Mouse (Mus musculus) gastrocnemius, postnatal 10 days (tissue): Measurements from ENCODE around the gene Mpzl3. TPM values are rescaled to one million over a fixed set of nuclear protein-coding genes. Genes with fewer than 3 reads are reported as not detected.
"Not testable (repeated sequence)": the region's sequence is repeated elsewhere in the genome, so short reads cannot be mapped to it uniquely, and the experiment has no call there.

Experiments
- DNase-seq: peaks from one replicate; pipeline ENCODE4 v3.0.0; 2021; ENCODE audit warnings: mixed read lengths
- long read RNA-seq, 2 experiments: library from polyadenylated mRNA; stranded (forward); transcript quantifications; one replicate each; pipeline ENCODE4 v2.0.0; 2021
- total RNA-seq, 2 experiments: library from RNA; stranded (reverse); gene quantifications; 2 replicates each; pipeline ENCODE4 v1.2.3; 2021

The Mpzl3 gene
- total RNA-seq, result 1 to 10 TPM; 1.3 to 2.0 TPM
- long read RNA-seq, experiment 1, partial matches to known transcripts, result 0 of 1 reads
- long read RNA-seq, experiment 1, other reads (novel, unspliced or antisense), result 1 of 1 reads
- long read RNA-seq, experiment 2, partial matches to known transcripts, result 0 of 1 reads
- long read RNA-seq, experiment 2, other reads (novel, unspliced or antisense), result 0 of 1 reads

GRCm38 (mm10) chr9:45055082-45055713 lies at the start of gene Mpzl3:
Gene Mpzl3 (plus strand): TSS chr9:45055186.
- DNase-seq, result peak; percentile 84

- DNase-seq, result no peak
These were observed 47.6 kb upstream of the Mpzl3 start for GRCm38 (mm10) chr9:45007404-45007803.

DNA sequence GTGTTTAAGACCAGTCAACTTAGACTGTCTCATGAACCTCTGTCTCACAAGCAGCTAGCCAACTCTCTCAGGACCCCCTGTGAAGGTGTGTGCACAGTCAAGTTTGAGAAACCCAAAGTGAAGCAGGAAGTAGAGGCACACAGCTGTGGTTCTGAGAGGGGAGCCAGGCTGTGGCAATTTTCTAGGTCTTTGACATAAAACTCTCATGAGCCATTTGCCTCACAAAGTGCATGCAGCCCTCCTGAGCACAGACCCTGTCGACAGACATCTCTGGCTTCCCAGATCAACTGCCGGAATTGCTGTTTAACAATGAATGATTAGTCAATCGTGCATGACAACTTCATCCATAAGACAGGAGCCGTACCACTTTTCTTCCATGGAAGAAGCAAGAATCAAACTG lies 46.6 kb upstream of the Mpzl3 start:
- no peak for DNase-seq

DNA sequence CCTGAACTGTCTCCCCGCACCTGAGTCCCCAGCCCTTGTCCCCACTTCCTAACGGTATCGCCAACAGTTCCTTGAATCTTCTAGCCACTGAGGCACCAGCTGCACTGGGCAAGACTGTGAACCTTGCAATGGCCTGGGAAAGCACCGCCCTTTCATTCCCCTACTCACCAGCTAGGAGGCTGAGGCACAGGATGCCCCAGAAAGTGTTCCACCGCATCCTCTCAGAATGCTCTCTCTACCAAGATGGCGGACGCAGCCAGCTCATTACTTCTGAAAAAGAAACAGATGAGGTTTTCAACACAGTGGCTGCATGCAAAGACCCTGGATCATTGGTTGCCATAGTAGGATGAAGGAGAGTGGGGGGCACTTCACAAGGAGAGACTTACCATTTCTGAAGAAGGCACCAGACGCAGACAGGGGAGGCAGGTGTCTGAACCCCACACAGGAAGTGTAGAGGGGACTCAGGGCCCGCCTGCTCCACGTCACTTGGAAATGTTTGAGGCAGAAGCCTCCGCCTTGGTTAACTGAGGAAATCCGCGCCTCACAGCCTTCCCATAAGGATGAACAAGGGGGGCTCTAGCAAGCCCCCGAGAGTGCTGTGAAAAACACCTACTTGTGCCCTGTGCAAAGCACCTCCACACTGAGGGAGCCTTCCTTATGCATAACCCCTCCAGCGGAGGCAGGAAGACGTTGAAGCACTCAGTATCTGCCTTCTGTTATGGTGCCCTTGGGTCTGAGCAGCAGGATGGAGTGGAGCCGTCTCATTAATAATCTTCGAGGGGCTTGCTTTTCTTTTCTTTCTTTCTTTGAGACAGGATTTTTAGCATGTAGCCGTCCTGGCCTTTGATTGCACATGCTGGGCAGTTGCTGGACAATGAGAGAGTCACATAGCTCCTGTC lies 45.6 kb upstream of the Mpzl3 start, which contains the start of gene Cd3e:
Gene Cd3e, minus strand, starts transcription at position 448 of the 899 bp plus-strand sequence.
- no peak for DNase-seq

DNA sequence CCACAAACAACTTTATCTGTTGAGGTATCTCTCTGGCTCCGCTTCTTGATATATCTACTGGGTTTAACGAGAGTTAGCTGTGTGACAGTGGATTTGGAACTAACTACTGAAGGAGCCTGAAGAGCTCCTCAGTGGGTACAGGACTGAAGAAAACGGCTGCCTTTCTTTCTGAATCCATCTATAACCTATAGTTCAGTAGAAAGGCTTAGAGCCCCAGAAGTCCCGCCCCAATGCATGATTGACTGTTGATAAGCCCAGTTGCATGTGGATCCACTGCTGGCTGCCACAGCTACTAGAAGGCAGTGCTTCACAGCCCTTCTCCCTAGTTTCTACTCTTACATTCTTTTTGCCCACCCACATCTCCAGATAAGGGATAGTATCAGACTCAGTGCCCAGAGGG lies 44.5 kb upstream of the Mpzl3 start:
- DNase-seq, result no peak

DNA sequence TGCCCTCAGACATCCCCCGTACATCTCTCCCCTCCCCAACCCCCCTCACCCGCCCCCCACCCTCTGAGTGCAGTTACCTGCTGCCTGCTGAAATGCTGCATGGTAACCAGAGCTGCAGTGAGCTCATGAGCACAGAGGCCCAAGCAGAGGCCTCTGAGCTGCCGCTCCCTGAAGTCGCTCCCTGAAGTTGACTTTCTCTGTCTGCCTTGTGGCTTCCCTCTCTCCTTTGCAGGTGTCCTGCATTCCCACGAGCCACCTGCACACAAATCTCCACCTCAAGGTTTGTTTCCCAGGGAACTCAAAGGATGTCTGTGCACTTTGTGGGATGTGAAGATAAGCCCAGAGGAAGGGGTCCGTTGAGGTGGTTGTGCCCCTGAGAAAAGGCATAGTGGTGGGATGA lies 43.7 kb upstream of the Mpzl3 start:
- no peak for DNase-seq

DNA sequence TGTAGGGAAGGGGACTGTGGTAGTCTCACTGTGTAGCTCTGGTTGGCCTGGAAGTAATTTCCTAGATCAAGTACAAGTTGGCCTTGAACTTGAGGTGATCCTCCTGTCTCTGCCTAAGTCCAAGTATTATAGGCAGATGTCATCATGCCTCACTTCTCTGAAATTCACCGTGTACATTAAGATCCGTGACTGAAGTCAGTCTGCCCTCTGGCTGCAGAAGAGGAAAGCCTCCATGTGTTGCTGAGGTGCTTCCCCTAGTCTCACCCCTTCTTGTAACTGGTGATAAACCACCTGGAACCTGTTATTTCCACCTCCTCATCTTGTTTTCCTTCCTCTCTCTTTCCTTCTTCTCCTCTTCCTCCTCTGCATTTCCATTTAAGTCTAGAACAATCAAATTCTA lies 40.1 kb upstream of the Mpzl3 start:
- no peak for DNase-seq

DNA sequence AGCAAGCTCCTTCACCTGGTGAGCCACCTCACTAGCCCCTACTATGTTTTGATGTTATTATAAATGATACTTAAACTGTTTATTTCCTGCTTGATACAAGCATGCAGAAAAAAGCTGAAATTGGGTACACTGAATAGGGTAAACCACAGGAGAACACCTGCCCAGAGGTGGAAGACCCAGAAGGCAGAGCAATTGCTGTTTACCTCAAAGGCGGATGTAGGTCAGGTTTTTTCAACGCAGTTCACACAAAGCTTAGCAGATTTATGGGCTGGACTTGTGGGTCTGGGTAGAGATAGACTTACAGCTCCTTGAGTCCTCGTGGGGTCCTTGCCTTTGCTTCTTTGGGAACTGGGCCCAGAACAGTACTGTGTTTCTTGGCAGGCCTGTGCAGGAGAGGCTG lies 39.1 kb upstream of the Mpzl3 start:
- DNase-seq, result no peak

DNA sequence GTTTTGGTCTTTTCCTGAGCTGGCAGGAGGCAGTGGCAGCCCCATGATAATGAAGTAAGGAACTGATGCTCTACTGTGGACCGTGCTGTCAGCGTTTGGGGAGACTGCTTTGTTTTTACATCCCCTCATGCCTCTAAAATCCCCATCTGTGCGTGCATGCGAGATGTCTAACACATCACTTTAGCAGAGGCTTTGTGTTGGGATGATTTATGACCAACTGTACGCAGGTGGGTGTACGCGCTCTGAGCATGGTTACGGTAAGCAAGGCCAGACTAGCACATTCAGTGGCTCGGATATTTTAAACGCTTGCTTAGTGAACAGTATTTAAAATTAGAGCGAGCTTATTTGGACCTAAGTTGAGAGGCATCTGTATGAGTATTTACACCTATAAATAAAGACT lies 37.0 kb upstream of the Mpzl3 start:
- DNase-seq, result no peak

DNA sequence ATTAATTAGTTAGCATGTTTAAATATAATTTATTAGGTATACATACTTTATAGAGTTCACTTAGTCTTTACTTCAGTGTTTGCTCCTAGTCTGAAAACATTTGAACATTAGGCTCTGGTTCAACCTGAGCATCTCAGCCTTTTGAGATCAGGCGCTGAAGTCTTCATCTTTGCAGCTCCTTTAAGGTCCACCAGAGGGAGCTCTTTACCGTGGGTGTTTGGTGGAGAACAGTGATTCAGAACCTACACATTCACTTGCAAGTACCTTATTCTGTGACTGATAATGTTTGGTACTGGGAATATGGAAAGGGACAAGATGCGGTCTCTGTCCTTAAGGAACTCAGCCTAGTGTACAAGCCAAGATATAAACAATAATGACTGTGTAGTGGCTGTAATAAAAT lies 32.2 kb upstream of the Mpzl3 start:
- peak; percentile 24 for DNase-seq

DNA sequence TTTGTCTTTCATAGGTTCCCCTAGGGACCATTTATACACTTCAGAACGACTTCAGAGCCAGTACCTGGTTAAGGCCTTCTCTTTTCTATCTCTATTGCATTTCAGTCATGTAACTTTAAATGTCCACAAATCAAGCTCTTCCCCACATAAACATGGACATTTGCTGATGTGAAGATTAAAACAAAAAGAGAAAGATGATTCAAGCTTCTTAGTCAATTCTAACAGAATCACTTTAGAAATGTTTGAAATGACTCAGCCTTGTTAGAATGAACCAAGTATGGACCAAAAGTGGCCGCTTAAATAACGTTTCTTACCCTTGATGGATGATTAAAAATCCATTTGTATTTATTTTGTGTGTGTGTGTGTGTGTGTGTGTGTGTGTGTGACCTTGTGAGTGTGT lies 31.3 kb upstream of the Mpzl3 start:
- no peak for DNase-seq

GRCm38 (mm10) chr9:45024187-45024586 lies 30.8 kb upstream of the Mpzl3 start:
- DNase-seq, result no peak

GRCm38 (mm10) chr9:45027376-45027775 lies 27.6 kb upstream of the Mpzl3 start:
- no peak for DNase-seq

- no peak for DNase-seq
These were observed 24.6 kb upstream of the Mpzl3 start for GRCm38 (mm10) chr9:45030341-45030740.

GRCm38 (mm10) chr9:45032261-45032660 lies 22.7 kb upstream of the Mpzl3 start:
- DNase-seq, result no peak

DNA sequence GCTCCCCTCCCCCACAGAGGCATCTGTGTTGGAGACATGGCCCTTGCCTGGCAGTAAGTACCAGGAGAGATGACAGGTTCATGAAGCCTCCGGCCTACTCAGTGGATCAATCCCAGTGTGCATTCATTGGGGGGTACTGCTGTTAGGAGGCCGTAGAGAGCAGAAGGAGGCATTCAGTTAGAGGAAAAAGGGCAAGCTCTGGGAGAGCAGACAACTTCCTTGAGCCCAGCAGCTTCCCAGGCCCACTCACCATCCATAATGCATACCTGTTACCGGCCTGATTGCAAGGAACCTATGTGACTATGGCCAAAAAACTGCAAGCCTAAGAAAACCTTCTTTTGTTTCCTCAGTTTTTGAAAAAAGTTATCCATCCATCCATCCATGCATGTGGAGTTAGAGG lies 20.5 kb upstream of the Mpzl3 start:
- DNase-seq, result no peak

GRCm38 (mm10) chr9:45037803-45038202 lies 17.2 kb upstream of the Mpzl3 start:
- DNase-seq, result not testable (repeated sequence)

- DNase-seq, result no peak
These were observed 15.5 kb upstream of the Mpzl3 start, which contains the start of gene Mpzl2 for GRCm38 (mm10) chr9:45039499-45039898. Gene Mpzl2 (plus strand): TSS chr9:45039799.

- no peak for DNase-seq
These were observed 14.7 kb upstream of the Mpzl3 start for GRCm38 (mm10) chr9:45040066-45040845.

DNA sequence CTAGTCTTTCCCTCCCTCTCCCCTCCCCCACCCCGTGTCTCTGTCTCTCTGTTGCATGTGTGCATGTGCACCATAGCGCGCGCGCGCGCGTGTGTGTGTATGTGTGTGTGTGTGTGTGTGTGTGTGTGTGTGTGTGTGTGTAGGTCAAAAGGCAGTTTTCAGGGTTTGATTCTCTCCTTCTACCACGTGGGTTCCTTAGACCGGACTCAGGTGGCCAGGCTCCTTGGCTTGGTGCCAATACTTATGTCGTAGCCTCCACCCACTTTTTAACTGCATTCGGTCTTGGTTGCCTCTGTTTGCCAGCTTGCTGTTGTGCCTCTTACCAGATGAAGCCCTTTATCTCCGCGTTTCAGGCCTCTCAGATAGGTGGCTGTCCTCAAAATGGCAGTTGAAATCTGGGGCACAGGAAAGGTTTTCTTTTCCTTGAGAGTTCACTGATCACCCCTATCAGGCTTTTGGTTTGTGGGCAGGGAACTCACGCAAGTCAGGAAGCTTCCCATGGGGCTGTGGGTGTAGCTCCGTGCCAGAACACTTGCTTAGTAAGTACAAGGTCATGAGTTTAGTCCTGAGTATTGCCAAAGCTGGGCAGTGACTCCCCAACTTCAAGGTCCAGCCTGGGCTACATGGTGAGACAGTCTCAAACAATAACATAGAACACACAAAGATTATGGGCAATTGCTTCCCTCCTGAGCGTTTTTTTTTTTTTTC lies 13.7 kb upstream of the Mpzl3 start:
- DNase-seq, result no peak

DNA sequence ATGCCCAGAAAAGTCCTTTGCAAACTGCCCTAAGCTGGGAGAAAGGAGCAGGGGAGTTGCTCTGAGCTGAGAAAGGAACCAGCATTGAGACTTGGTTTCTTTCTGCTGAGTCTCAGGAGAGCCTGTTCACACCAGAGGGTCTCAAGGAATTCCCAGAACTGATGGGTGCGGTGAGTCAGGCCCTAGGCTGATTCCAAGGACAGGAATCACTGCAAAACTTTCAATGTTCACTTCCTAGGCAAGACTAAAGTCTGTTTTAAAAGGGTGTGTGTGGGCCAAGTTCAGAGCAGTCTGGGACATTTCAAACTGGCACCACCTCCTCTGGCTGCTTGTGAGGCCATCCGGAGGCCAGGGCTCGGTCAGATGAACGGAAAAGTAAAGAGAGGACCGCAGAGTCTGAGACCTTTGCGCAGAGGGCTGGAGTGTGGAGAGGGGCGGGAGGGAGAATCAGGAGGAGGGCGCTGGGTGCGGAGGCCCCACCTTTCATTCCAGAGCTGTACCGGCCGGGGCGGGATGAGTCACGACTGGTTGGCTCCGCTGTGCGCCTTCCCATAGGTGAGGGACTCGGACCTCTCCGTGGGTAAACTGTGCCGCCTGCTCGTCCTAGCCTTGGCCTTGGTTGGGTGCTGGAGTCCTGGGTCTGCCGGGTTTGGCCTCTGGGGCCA lies 12.8 kb upstream of the Mpzl3 start:
- DNase-seq, result peak; percentile 8
